Mouse (Mus musculus) lung, embryonic 15.5 days (tissue): ENCODE measurements around the gene G3bp2. TPM values are rescaled to one million over a fixed set of nuclear protein-coding genes. Genes with fewer than 3 reads are reported as not detected.
A peak's percentile ranks its signal among the peaks of the same experiment; 100 is the strongest.
"Not testable (repeated sequence)": the region's sequence is repeated elsewhere in the genome, so short reads cannot be mapped to it uniquely, and the experiment has no call there.

ENCODE experiments used
- ATAC-seq: fragments of 200-750 bp; cut with Nextera tagmentation; 2 replicates; pipeline ENCODE4 v1.8.0; 2017; ENCODE audit warnings: moderate number of reproducible peaks, borderline replicate concordance; ENCODE audit not compliant: low FRiP score, low TSS enrichment; ENCODE audit errors: extremely low read depth
- H3K27ac ChIP-seq: fragments of 300-500 bp; sonication (generic); 2 replicates; pipeline ENCODE4 v1.5.1; 2015; ENCODE audit warnings: moderate library complexity, mild to moderate bottlenecking, inconsistent platforms
- H3K27me3 ChIP-seq: fragments of 300-500 bp; sonication (generic); 2 replicates; pipeline ENCODE4 v1.6.1; 2015; ENCODE audit warnings: inconsistent platforms
- H3K36me3 ChIP-seq: fragments of 300-500 bp; sonication (generic); 2 replicates; pipeline ENCODE4 v1.6.1; 2015; ENCODE audit warnings: inconsistent platforms
- H3K4me1 ChIP-seq: fragments of 300-500 bp; sonication (generic); 2 replicates; pipeline ENCODE4 v1.6.1; 2015; ENCODE audit warnings: inconsistent platforms
- H3K4me2 ChIP-seq: fragments of 300-500 bp; sonication (generic); 2 replicates; pipeline ENCODE4 v1.6.1; 2015; ENCODE audit warnings: inconsistent platforms, mild to moderate bottlenecking, moderate library complexity
- H3K4me3 ChIP-seq: fragments of 300-500 bp; sonication (generic); 2 replicates; pipeline ENCODE4 v1.5.1; 2015; ENCODE audit warnings: mild to moderate bottlenecking, inconsistent platforms
- H3K9ac ChIP-seq: fragments of 300-500 bp; sonication (generic); 2 replicates; pipeline ENCODE4 v1.6.1; 2015; ENCODE audit warnings: inconsistent platforms
- H3K9me3 ChIP-seq: fragments of 300-500 bp; sonication (generic); 2 replicates; pipeline ENCODE4 v1.6.1; 2016; ENCODE audit warnings: inconsistent platforms
- WGBS: fragments of 180-500 bp; shearing (Covaris S2); methylation state at CpG from one replicate; pipeline ENCODE4 v1.1.7; 2015; 5-methylcytosine and 5-hydroxymethylcytosine counted together
- polyA plus RNA-seq: library from polyadenylated mRNA; unstranded; fragments of >200 nt; fragmentation: Nextera tagmentation; extraction: Ambion mirVana; gene quantifications from 2 replicates; pipeline ENCODE4 v1.2.1, GENCODE M21; 2015

Gene G3bp2
- 152 and 157 TPM in 2 replicates for polyA plus RNA-seq

DNA sequence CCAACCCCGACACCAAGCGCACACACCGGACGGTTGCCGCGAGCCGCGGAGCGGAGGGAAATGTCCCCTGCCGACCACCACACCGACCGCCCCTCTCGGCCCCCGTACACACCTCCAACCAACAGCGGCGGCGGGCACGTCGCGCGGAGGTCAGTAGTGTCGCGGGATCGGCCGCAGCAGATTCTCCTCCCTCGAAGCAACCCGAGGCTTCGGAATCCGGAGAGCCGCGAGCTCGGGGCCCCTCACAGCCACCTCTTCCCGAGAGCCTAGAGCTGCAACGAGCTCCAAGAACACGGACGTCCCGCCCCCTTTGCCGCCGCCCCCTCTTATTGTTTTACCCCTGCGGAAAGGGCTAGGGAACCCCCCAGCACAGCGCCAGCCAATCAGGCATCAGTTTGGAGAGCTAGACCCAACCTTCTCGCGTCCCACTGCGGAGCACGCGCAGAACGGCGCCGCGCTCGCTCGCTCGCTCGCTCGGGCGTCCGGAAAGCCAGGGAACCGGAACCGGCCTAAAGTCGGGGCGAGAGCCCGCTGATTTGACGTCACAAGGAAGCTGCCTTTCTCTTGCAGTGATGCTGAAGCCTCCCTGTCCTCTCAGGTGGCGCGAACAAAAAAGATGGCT lies at the start of gene G3bp2:
G3bp2 (minus strand) TSS at position 303 of the 622 bp plus-strand sequence.
- Histone ChIP-seq H3K4me3 (peak within 1 kb of the TSS; percentile 84), H3K9ac (peak within 1 kb of the TSS; percentile 93), H3K4me2 (peak within 1 kb of the TSS; percentile 53), H3K27ac (peak within 1 kb of the TSS; percentile 98), H3K9me3 (no peaks in the 10 kb centered on the region), H3K36me3 (no peaks in the 10 kb centered on the region), H3K4me1 (peaks cover 28% of the 10 kb centered on the region), H3K27me3 (no peaks in the 10 kb centered on the region)
- peak; percentile 98 for ATAC-seq
- WGBS, result under 1% methylated on average over 65 of the region's 65 CpGs

- peaks cover 13% of the 10 kb centered on the region for H3K4me1 ChIP-seq
- H3K4me2 ChIP-seq, H3K27ac ChIP-seq, H3K27me3 ChIP-seq, H3K9me3 ChIP-seq, H3K4me3 ChIP-seq, H3K9ac ChIP-seq, H3K36me3 ChIP-seq, ATAC-seq: not testable (repeated sequence)
- WGBS, result 69% methylated on average over 4 of the region's 4 CpGs
These were observed 49.5 kb upstream of the G3bp2 start for GRCm38 (mm10) chr5:92133006-92133405.

DNA sequence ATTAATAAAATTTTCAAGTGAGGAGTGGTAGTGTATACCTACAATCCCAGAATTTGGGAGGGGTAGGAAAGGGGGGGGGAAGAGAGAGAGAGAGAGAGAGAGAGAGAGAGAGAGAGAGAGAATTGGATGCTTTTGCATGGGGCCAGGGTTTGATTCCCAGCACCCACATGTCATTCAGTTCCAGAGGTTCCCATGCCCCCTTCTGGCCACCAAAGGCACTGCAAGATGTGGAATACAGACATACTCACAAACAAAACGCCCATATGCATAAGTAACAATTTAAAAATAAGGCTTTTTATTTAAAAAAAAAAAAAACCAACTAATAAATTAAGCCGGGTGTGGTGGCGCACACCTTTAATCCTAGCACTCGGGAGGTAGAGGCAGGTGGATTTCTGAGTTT lies 48.6 kb upstream of the G3bp2 start:
- ATAC-seq, result no peak

DNA sequence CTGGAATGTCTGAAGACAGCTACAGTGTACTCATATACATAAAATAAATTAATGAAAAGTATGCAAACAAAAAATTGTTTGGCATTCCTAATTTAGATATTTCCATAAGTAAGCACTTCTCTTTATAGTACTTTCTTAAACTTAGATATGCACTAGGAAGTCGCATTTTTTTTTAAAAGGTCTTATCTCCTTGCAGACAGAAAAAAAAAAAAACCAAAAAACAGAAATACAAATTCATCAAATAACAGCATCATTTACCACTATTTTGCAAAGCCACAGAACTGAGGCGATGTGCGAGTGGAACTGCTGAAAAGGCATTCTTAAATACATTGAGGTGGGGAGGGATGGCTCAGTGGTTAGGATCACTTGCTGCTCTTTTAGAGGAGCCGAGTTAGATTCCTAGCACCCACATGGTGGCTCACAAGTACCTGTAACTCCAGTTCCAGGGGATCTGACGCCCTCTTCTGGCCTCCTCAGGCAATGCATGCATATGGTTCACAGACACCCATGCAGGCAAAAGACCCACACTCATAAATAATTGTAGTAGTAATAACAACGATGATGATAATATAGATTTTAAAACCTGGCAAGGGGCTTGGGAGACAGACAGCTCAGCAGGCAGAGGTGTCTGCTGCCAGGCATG lies 46.6 kb upstream of the G3bp2 start:
- H3K27ac ChIP-seq, result no peak overlapping the region
- H3K9me3 ChIP-seq, result no peaks in the 10 kb centered on the region
- H3K9ac ChIP-seq, result no peak overlapping the region
- peaks cover 12% of the 10 kb centered on the region; the same call in 1 of the 2 replicates for H3K4me1 ChIP-seq
- ATAC-seq, result no peak
- 84% methylated on average over 6 of the region's 6 CpGs for WGBS
- no peaks in the 10 kb centered on the region for H3K36me3 ChIP-seq
- no peak overlapping the region for H3K4me2 ChIP-seq
- H3K4me3 ChIP-seq, result no peak overlapping the region
- H3K27me3 ChIP-seq, result no peaks in the 10 kb centered on the region

More for the DNA sequence above, 48.6 kb upstream of the G3bp2 start:
- H3K4me3 ChIP-seq, result no peak overlapping the region
- no peaks in the 10 kb centered on the region for H3K36me3 ChIP-seq
- 96% methylated on average over 4 of the region's 4 CpGs for WGBS
- H3K4me1 ChIP-seq, result peaks cover 20% of the 10 kb centered on the region
- H3K4me2 ChIP-seq, result no peak overlapping the region
- H3K27me3 ChIP-seq, result no peaks in the 10 kb centered on the region
- H3K27ac ChIP-seq, result no peak overlapping the region
- no peaks in the 10 kb centered on the region for H3K9me3 ChIP-seq
- H3K9ac ChIP-seq, result no peak overlapping the region

DNA sequence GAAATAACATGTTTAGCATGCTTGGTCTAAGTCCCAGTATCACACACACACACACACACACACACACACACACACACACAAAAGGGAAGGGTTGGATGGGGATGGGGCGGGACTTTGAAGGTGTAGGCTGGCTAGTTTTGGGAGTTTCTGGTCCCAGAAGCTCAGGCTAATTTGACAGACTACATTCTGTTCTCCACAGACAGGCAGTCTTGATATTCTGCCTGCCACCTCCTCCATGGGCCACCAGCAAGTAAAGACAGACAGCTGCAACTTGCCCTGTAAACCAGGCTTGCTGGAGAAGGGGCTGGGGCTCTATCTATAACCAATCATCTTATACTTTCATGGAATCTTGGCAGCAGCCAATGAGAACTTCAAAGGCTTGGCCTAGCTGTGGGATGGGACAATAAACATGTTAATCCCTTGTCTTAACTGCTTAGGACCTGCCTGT lies 45.8 kb upstream of the G3bp2 start:
- H3K4me1 ChIP-seq, result peaks cover 12% of the 10 kb centered on the region; the same call in 1 of the 2 replicates
- no peaks in the 10 kb centered on the region for H3K27me3 ChIP-seq
- no peaks in the 10 kb centered on the region for H3K36me3 ChIP-seq
- H3K27ac ChIP-seq, result no peak overlapping the region
- no peak overlapping the region for H3K9ac ChIP-seq
- no peak for ATAC-seq
- WGBS, result 83% methylated on average over 1 of the region's 1 CpGs
- H3K4me2 ChIP-seq, result no peak overlapping the region
- H3K9me3 ChIP-seq, result no peaks in the 10 kb centered on the region
- no peak overlapping the region for H3K4me3 ChIP-seq

GRCm38 (mm10) chr5:92128570-92128969 lies 45.1 kb upstream of the G3bp2 start:
- Histone ChIP-seq H3K4me3 (no peak overlapping the region), H3K4me1 (peaks cover 12% of the 10 kb centered on the region; the same call in 1 of the 2 replicates), H3K9me3 (no peaks in the 10 kb centered on the region), H3K9ac (no peak overlapping the region), H3K27me3 (no peaks in the 10 kb centered on the region), H3K27ac (no peak overlapping the region), H3K4me2 (no peak overlapping the region), H3K36me3 (no peaks in the 10 kb centered on the region)
- 19% methylated on average over 8 of the region's 8 CpGs for WGBS
- ATAC-seq, result peak; percentile 90; the same call in 1 of the 2 replicates

DNA sequence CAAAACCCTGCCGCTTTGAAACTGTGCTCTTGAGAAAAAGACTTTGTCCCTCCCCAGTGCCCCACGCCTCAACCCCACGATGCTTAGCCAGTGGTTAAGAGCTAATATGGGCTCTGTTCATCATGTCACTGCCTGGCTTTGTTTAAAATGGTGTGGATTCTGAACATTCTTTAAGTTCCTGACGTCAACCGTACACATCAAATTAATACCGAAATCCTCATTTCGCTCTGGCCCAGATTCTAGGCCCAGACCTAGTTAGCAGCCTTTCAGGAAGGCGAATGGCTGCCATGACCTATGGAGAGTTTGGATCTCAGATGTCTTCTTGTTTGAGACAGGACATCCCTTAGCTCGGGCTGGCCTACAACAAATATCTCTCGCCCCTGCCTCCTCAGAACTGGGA lies 44.2 kb upstream of the G3bp2 start:
- Histone ChIP-seq H3K36me3 (no peaks in the 10 kb centered on the region), H3K4me3 (no peak overlapping the region), H3K9me3 (no peaks in the 10 kb centered on the region), H3K27ac (no peak overlapping the region), H3K4me1 (peaks cover 12% of the 10 kb centered on the region; the same call in 1 of the 2 replicates), H3K27me3 (no peaks in the 10 kb centered on the region), H3K4me2 (no peak overlapping the region), H3K9ac (no peak overlapping the region)
- 76% methylated on average over 10 of the region's 10 CpGs for WGBS
- no peak for ATAC-seq

- no peak overlapping the region; the same call in 1 of the 2 replicates for H3K27ac ChIP-seq
- 47% methylated on average over 9 of the region's 9 CpGs for WGBS
- no peaks in the 10 kb centered on the region for H3K36me3 ChIP-seq
- H3K4me3 ChIP-seq, result no peak overlapping the region
- no peak overlapping the region for H3K9ac ChIP-seq
- H3K9me3 ChIP-seq, result no peaks in the 10 kb centered on the region
- peak; percentile 39; the same call in 1 of the 2 replicates for ATAC-seq
- H3K4me2 ChIP-seq, result no peak overlapping the region
- peaks cover 12% of the 10 kb centered on the region; the same call in 1 of the 2 replicates for H3K4me1 ChIP-seq
- H3K27me3 ChIP-seq, result no peaks in the 10 kb centered on the region
These were observed 43.7 kb upstream of the G3bp2 start for GRCm38 (mm10) chr5:92127141-92127625.

GRCm38 (mm10) chr5:92125446-92125845 lies 41.9 kb upstream of the G3bp2 start:
- H3K4me2 ChIP-seq, result no peak overlapping the region
- no peak for ATAC-seq
- H3K36me3 ChIP-seq, result no peaks in the 10 kb centered on the region
- H3K27ac ChIP-seq, result no peak overlapping the region
- WGBS, result 84% methylated on average over 3 of the region's 3 CpGs
- no peak overlapping the region for H3K9ac ChIP-seq
- H3K27me3 ChIP-seq, result no peaks in the 10 kb centered on the region
- no peak overlapping the region for H3K4me3 ChIP-seq
- H3K4me1 ChIP-seq, result peaks cover 12% of the 10 kb centered on the region; the same call in 1 of the 2 replicates
- H3K9me3 ChIP-seq, result no peaks in the 10 kb centered on the region

DNA sequence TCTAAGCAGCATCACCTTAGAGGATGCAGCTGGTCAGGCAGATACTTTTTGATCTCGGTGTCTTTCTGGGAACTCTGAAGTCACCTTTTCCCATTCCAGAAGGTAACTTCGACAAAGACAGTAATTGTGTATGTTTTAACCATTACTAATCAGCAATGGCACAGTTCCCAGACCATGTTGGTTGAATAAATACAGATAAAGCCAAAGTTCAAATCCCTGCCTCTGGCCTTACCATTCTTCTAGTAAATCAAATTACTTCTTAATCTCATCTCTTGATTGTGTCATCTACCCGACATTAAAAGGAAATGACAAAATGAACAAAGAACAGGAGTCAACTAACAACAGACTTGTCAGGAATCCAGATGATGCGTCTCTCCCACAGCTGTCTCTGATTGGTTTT lies 38.1 kb upstream of the G3bp2 start:
- Histone ChIP-seq H3K9ac (no peak overlapping the region), H3K4me3 (no peak overlapping the region), H3K4me2 (no peak overlapping the region), H3K27me3 (no peaks in the 10 kb centered on the region), H3K9me3 (no peaks in the 10 kb centered on the region), H3K27ac (no peak overlapping the region), H3K36me3 (no peaks in the 10 kb centered on the region), H3K4me1 (no peaks in the 10 kb centered on the region)
- 71% methylated on average over 4 of the region's 4 CpGs for WGBS
- no peak for ATAC-seq

DNA sequence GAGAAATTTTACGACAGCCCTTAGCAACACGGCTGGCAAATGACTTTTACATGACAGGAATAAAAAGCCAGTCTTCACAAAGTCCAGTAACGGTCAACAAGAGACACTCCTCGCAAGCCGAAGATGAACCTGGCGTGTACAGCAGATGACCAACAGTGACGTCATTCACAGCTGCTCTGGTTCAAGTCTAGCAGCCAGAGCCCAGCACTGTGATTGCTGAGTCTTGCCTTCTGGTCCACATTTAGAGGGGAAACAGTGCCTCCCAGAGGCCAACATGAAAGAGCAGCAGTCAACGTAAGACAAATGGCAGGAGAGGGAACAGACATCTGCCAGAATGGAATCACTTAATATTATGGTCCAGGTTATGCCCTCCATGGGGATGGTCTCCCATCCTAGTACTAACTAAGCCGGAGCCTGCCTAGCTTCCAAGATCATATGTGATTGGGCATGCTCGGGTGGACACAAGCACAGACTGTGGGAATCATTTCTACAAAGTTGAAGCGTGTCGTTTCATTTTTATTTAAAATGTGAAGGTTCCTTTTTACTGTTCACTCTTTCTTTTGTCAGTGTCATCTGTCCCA lies 34.4 kb upstream of the G3bp2 start:
- no peaks in the 10 kb centered on the region for H3K36me3 ChIP-seq
- 54% methylated on average over 12 of the region's 12 CpGs for WGBS
- H3K27ac ChIP-seq, result no peak overlapping the region
- no peak overlapping the region for H3K4me2 ChIP-seq
- ATAC-seq, result no peak
- no peaks in the 10 kb centered on the region for H3K9me3 ChIP-seq
- no peak overlapping the region for H3K9ac ChIP-seq
- no peaks in the 10 kb centered on the region for H3K4me1 ChIP-seq
- no peaks in the 10 kb centered on the region for H3K27me3 ChIP-seq
- no peak overlapping the region for H3K4me3 ChIP-seq

GRCm38 (mm10) chr5:92114939-92115338 lies 31.4 kb upstream of the G3bp2 start:
- WGBS, result 83% methylated on average over 2 of the region's 2 CpGs
- Histone ChIP-seq H3K27me3 (0 out of 2 replicates have a peak, but pooled peaks cover 3% of the 10 kb centered on the region), H3K36me3 (no peaks in the 10 kb centered on the region), H3K4me3 (no peak overlapping the region), H3K4me1 (no peaks in the 10 kb centered on the region), H3K4me2 (no peak overlapping the region), H3K9me3 (no peaks in the 10 kb centered on the region), H3K27ac (no peak overlapping the region), H3K9ac (no peak overlapping the region)
- no peak for ATAC-seq
